Mouse (Mus musculus): ENCODE results near the gene Sypl2. TPM values are rescaled to one million over a fixed set of nuclear protein-coding genes. Genes with fewer than 3 reads are reported as not detected.

Sypl2 gene
- polyA plus RNA-seq, 1 experiment from 2014 or later = 0.30 TPM

DNA sequence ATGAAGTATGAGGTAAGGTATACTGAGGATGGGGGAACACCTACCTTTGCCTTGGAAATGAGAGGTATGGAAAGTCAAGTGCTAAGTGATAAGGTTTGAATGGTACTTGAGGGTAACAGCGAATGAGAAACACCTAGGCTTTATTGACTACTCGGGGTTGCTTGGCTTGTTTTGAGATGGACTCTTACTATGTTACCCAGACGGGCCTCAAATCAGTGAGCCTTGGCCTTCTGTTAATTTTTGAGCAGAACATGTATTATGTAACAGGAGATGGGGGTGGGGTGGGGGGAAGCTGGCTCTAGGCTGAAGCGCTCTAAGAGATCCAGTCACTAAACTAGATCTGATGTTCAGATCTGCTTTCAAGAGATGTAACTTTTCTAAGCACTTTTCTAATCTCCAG is 5.2 kb upstream of the Sypl2 start:
- H3K27ac ChIP-seq (ENCODE audit: low read length) = no peak overlapping the region
- H3K9me3 ChIP-seq (ENCODE audit: control insufficient read depth, low read depth, low read length) = no peaks in the 10 kb centered on the region
- no peak for ATAC-seq (ENCODE audit: insufficient number of reproducible peaks, insufficient read depth, low FRiP score, low read depth)
- no peak overlapping the region for H3K4me2 ChIP-seq (replicated peaks; ENCODE audit: low read depth, low read length)
- no peak overlapping the region for H3K9ac ChIP-seq (replicated peaks; ENCODE audit: low read depth, low read length)
- H3K36me3 ChIP-seq (ENCODE audit: control insufficient read depth, insufficient read depth, low read length) = no peaks in the 10 kb centered on the region
- 76% methylated on average over 4 of the region's 4 CpGs for WGBS
- H3K4me3 ChIP-seq (ENCODE audit: low read depth, low read length) = no peak overlapping the region
- peaks cover under 1% of the 10 kb centered on the region; the same call in 1 of the 2 replicates for H3K4me1 ChIP-seq (ENCODE audit: control insufficient read depth, insufficient read depth, low read length)
- no peaks in the 10 kb centered on the region; the same call in 1 of the 2 replicates for H3K27me3 ChIP-seq (ENCODE audit: control insufficient read depth, insufficient read depth, low read length)

DNA sequence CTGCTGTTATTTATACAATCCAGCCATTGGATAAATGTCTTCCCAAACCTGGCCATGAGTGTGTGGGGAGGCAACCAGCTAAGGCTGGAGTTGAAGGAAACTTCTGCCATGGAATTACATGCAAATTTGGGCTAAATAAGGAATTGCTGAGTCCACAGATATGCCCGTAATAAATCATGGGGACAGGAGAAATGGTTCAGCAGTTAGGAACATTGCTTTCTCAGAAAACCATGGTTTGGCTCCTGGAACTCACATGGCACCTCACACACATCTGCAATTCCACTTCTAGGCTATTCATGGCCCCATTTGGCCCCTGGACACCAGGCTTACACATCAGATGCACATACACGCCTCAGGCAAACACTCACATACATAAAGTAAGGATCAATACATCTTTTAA is 1.1 kb upstream of the Sypl2 start:
- peaks cover 7% of the 10 kb centered on the region; the same call in 1 of the 2 replicates for H3K4me1 ChIP-seq (ENCODE audit: control insufficient read depth, insufficient read depth, low read length)
- no peak for ATAC-seq (ENCODE audit: insufficient number of reproducible peaks, insufficient read depth, low FRiP score, low read depth)
- no peak overlapping the region for H3K4me3 ChIP-seq (ENCODE audit: low read depth, low read length)
- H3K9ac ChIP-seq (replicated peaks; ENCODE audit: low read depth, low read length) = no peak overlapping the region
- H3K27me3 ChIP-seq (ENCODE audit: control insufficient read depth, insufficient read depth, low read length) = peaks cover 10% of the 10 kb centered on the region
- no peak overlapping the region for H3K27ac ChIP-seq (ENCODE audit: low read length)
- no peaks in the 10 kb centered on the region for H3K9me3 ChIP-seq (ENCODE audit: control insufficient read depth, low read depth, low read length)
- 82% methylated on average over 2 of the region's 2 CpGs for WGBS
- H3K4me2 ChIP-seq (replicated peaks; ENCODE audit: low read depth, low read length) = no peak overlapping the region
- H3K36me3 ChIP-seq (ENCODE audit: control insufficient read depth, insufficient read depth, low read length) = no peaks in the 10 kb centered on the region

GRCm38 (mm10) chr3:108225711-108226557 is 514 bp downstream of the Sypl2 start:
- no peak; the same call in 1 of the 2 replicates for ATAC-seq (ENCODE audit: insufficient number of reproducible peaks, insufficient read depth, low FRiP score, low read depth)
- Histone ChIP-seq H3K27ac (ENCODE audit: low read length) (no peak overlapping the region), H3K9ac (replicated peaks; ENCODE audit: low read depth, low read length) (peak overlapping the region; percentile 11; the same call in 1 of the 2 replicates)

DNA sequence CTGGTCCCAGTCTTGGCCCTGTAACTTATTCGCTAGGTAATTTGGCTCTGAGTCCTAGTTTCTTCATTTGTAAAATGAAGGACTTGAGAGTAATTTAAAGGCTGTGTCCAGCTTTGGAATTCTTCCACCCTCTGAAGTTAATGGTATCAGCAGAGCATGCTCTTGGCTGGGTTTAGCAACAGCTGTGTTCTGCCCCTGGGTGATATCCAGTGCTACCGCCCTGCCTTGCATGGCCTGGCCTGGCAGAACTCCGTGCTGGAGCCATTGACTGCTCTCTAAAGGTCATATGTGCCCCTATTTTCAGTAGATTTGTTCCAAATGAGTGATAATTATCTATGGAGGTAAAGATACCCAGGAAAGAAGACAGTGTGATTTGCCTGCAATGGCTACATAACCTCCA is 5.8 kb downstream of the Sypl2 start:
- Histone ChIP-seq H3K4me1 (ENCODE audit: control insufficient read depth, insufficient read depth, low read length) (no peaks in the 10 kb centered on the region), H3K4me3 (ENCODE audit: low read depth, low read length) (no peak overlapping the region), H3K4me2 (replicated peaks; ENCODE audit: low read depth, low read length) (no peak overlapping the region), H3K36me3 (ENCODE audit: control insufficient read depth, insufficient read depth, low read length) (no peaks in the 10 kb centered on the region), H3K9ac (replicated peaks; ENCODE audit: low read depth, low read length) (no peak overlapping the region), H3K27me3 (ENCODE audit: control insufficient read depth, insufficient read depth, low read length) (peaks cover 6% of the 10 kb centered on the region), H3K27ac (ENCODE audit: low read length) (no peak overlapping the region), H3K9me3 (ENCODE audit: control insufficient read depth, low read depth, low read length) (no peaks in the 10 kb centered on the region)
- 76% methylated on average over 3 of the region's 3 CpGs for WGBS
- no peak for ATAC-seq (ENCODE audit: insufficient number of reproducible peaks, insufficient read depth, low FRiP score, low read depth)

More at GRCm38 (mm10) chr3:108225711-108226557, 514 bp downstream of the Sypl2 start:
- peak overlapping the region; percentile 42 for H3K4me3 ChIP-seq (ENCODE audit: low read depth, low read length)
- peak overlapping the region; percentile 60 for H3K4me2 ChIP-seq (replicated peaks; ENCODE audit: low read depth, low read length)
- peaks cover 7% of the 10 kb centered on the region; the same call in 1 of the 2 replicates for H3K4me1 ChIP-seq (ENCODE audit: control insufficient read depth, insufficient read depth, low read length)
- 3% methylated on average over 61 of the region's 67 CpGs for WGBS
- H3K27me3 ChIP-seq (ENCODE audit: control insufficient read depth, insufficient read depth, low read length) = peaks cover 10% of the 10 kb centered on the region
- no peaks in the 10 kb centered on the region for H3K36me3 ChIP-seq (ENCODE audit: control insufficient read depth, insufficient read depth, low read length)
- H3K9me3 ChIP-seq (ENCODE audit: control insufficient read depth, low read depth, low read length) = no peaks in the 10 kb centered on the region

DNA sequence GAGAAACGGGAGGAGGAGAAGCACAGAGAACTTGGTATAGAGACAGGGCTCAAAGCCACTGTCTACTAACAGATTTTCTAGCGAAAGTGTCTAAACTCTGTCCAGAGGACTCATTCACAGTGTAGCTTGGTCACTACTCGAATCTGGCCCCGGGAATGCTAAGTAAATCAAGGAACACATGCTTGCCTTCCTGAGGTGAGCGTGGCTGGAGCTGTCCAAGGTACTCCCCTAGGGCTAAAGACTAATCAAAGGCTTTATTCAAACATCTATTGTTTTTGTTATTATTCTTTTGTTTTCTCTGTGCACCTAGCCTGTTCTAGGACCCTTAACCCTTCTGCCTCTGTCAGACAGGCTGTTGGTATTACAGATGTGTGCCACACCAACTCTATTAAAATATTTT is 11.7 kb downstream of the Sypl2 start:
- H3K27ac ChIP-seq (ENCODE audit: low read length) = no peak overlapping the region
- no peak overlapping the region for H3K4me3 ChIP-seq (ENCODE audit: low read depth, low read length)
- H3K36me3 ChIP-seq (ENCODE audit: control insufficient read depth, insufficient read depth, low read length) = no peaks in the 10 kb centered on the region
- 0 out of 2 replicates have a peak, but pooled peaks cover 2% of the 10 kb centered on the region for H3K4me1 ChIP-seq (ENCODE audit: control insufficient read depth, insufficient read depth, low read length)
- WGBS = 6% methylated on average over 5 of the region's 5 CpGs
- ATAC-seq (ENCODE audit: insufficient number of reproducible peaks, insufficient read depth, low FRiP score, low read depth) = no peak
- no peaks in the 10 kb centered on the region for H3K9me3 ChIP-seq (ENCODE audit: control insufficient read depth, low read depth, low read length)
- H3K27me3 ChIP-seq (ENCODE audit: control insufficient read depth, insufficient read depth, low read length) = no peaks in the 10 kb centered on the region
- H3K4me2 ChIP-seq (replicated peaks; ENCODE audit: low read depth, low read length) = no peak overlapping the region
- no peak overlapping the region for H3K9ac ChIP-seq (replicated peaks; ENCODE audit: low read depth, low read length)

DNA sequence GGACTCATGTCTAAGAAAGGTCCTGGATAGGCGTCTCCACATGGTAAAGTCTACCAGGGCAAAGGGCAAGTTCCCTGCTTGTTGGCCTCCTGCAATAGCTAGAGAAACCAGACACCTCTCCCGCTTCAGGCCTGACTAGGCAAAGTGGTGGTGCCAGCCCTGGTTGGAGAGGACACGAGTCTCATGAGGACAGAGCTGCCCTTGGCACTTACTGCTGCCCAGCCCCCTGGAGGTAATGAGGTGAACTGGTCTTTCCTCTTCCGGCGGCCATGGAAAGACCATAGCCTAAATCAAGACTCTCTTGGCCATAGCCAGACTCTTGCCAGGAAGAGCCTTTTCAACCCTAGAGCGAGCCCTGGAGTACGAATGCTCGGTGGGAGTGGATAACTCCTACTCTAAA is 14.0 kb downstream of the Sypl2 start:
- no peak overlapping the region for H3K4me2 ChIP-seq (replicated peaks; ENCODE audit: low read depth, low read length)

GRCm38 (mm10) chr3:108211845-108212244 is 14.6 kb downstream of the Sypl2 start:
- Histone ChIP-seq H3K9ac (replicated peaks; ENCODE audit: low read depth, low read length) (no peak overlapping the region), H3K9me3 (ENCODE audit: control insufficient read depth, low read depth, low read length) (no peaks in the 10 kb centered on the region), H3K36me3 (ENCODE audit: control insufficient read depth, insufficient read depth, low read length) (no peaks in the 10 kb centered on the region), H3K4me1 (ENCODE audit: control insufficient read depth, insufficient read depth, low read length) (peaks cover 16% of the 10 kb centered on the region), H3K27ac (ENCODE audit: low read length) (no peak overlapping the region), H3K4me3 (ENCODE audit: low read depth, low read length) (no peak overlapping the region), H3K27me3 (ENCODE audit: control insufficient read depth, insufficient read depth, low read length) (no peaks in the 10 kb centered on the region), H3K4me2 (replicated peaks; ENCODE audit: low read depth, low read length) (no peak overlapping the region)
- no peak for ATAC-seq (ENCODE audit: insufficient number of reproducible peaks, insufficient read depth, low FRiP score, low read depth)
- WGBS = 87% methylated on average over 6 of the region's 6 CpGs

More for the DNA sequence above, 14.0 kb downstream of the Sypl2 start:
- H3K4me3 ChIP-seq (ENCODE audit: low read depth, low read length) = no peak overlapping the region
- H3K9me3 ChIP-seq (ENCODE audit: control insufficient read depth, low read depth, low read length) = no peaks in the 10 kb centered on the region
- no peak overlapping the region for H3K9ac ChIP-seq (replicated peaks; ENCODE audit: low read depth, low read length)
- WGBS = 79% methylated on average over 8 of the region's 8 CpGs
- H3K27me3 ChIP-seq (ENCODE audit: control insufficient read depth, insufficient read depth, low read length) = no peaks in the 10 kb centered on the region
- ATAC-seq (ENCODE audit: insufficient number of reproducible peaks, insufficient read depth, low FRiP score, low read depth) = no peak
- peaks cover 16% of the 10 kb centered on the region for H3K4me1 ChIP-seq (ENCODE audit: control insufficient read depth, insufficient read depth, low read length)
- H3K36me3 ChIP-seq (ENCODE audit: control insufficient read depth, insufficient read depth, low read length) = no peaks in the 10 kb centered on the region
- no peak overlapping the region for H3K27ac ChIP-seq (ENCODE audit: low read length)

GRCm38 (mm10) chr3:108210771-108211139 is 15.7 kb downstream of the Sypl2 start, which contains the start of gene Atxn7l2:
Gene Atxn7l2 (minus strand): TSS chr3:108210934.
- H3K4me2 ChIP-seq (replicated peaks; ENCODE audit: low read depth, low read length) = peak within 1 kb of the TSS; percentile 92
- H3K9ac ChIP-seq (replicated peaks; ENCODE audit: low read depth, low read length) = peak within 1 kb of the TSS; percentile 79
- H3K4me3 ChIP-seq (ENCODE audit: low read depth, low read length) = peak within 1 kb of the TSS; percentile 59
- no peaks in the 10 kb centered on the region for H3K27me3 ChIP-seq (ENCODE audit: control insufficient read depth, insufficient read depth, low read length)
- H3K9me3 ChIP-seq (ENCODE audit: control insufficient read depth, low read depth, low read length) = no peaks in the 10 kb centered on the region
- peak; percentile 80 for ATAC-seq (ENCODE audit: insufficient number of reproducible peaks, insufficient read depth, low FRiP score, low read depth)
- WGBS = 0% methylated on average over 14 of the region's 14 CpGs
- peaks cover 16% of the 10 kb centered on the region for H3K4me1 ChIP-seq (ENCODE audit: control insufficient read depth, insufficient read depth, low read length)
- peaks cover under 1% of the 10 kb centered on the region; the same call in 1 of the 2 replicates for H3K36me3 ChIP-seq (ENCODE audit: control insufficient read depth, insufficient read depth, low read length)
- H3K27ac ChIP-seq (ENCODE audit: low read length) = peak within 1 kb of the TSS; percentile 88

Measured in stomach, embryonic 14.5 days (tissue).